Mouse (Mus musculus): ENCODE measurements around the gene Tysnd1. TPM values are rescaled to one million over a fixed set of nuclear protein-coding genes. Genes with fewer than 3 reads are reported as not detected.
A peak's percentile ranks its signal among the peaks of the same experiment; 100 is the strongest.

The Tysnd1 gene
- total and polyA plus RNA-seq, 3 experiments: 72.7 to 119 TPM; not detected in 1

GRCm38 (mm10) chr10:61661887-61662286, 33.4 kb upstream of the Tysnd1 start:
- no peak for TF ChIP-seq RCOR1 (IDR thresholded peaks at IDR 0.05; ENCODE audit: low read depth, low read length)
- no peak for TF ChIP-seq ZKSCAN1 (IDR thresholded peaks at IDR 0.05; ENCODE audit: low read depth, low read length)
- no peak for TF ChIP-seq CHD2 (IDR thresholded peaks at IDR 0.05; ENCODE audit: low read length)
- TF ChIP-seq MAX (IDR thresholded peaks at IDR 0.05; ENCODE audit: low read length): no peak
- TF ChIP-seq SIN3A (IDR thresholded peaks at IDR 0.05; ENCODE audit: low read length): no peak
- no peak for TF ChIP-seq EP300 (IDR thresholded peaks at IDR 0.05; ENCODE audit: low read depth in 1 of 2, low read length in 2 of 2)
- TF ChIP-seq TAL1 (IDR thresholded peaks at IDR 0.05; ENCODE audit: low read length): no peak
- TF ChIP-seq POLR2A (IDR thresholded peaks at IDR 0.05; ENCODE audit: control insufficient read depth in 1 of 2, insufficient read depth in 1 of 2, low read depth in 1 of 2, low read length in 2 of 2, poor library complexity in 1 of 2): no peak
- TF ChIP-seq RAD21 (IDR thresholded peaks at IDR 0.05; ENCODE audit: low read depth, low read length): no peak
- TF ChIP-seq ETS1 (IDR thresholded peaks at IDR 0.05; ENCODE audit: low read depth, low read length): no peak
- no peak for TF ChIP-seq GABPA (IDR thresholded peaks at IDR 0.05; ENCODE audit: low read depth, low read length)
- TF ChIP-seq USF2 (IDR thresholded peaks at IDR 0.05; ENCODE audit: borderline replicate concordance in 1 of 2, insufficient read depth in 1 of 2, low read depth in 1 of 2, low read length in 2 of 2): no peak
- TF ChIP-seq E2F4 (IDR thresholded peaks at IDR 0.05; ENCODE audit: borderline replicate concordance, low read depth, low read length): no peak
- no peak for TF ChIP-seq NELFE (IDR thresholded peaks at IDR 0.05; ENCODE audit: low read depth, low read length)
- no peak for TF ChIP-seq MAFK (IDR thresholded peaks at IDR 0.05; ENCODE audit: borderline replicate concordance, low read depth, low read length)
- no peak for TF ChIP-seq JUND (IDR thresholded peaks at IDR 0.05; ENCODE audit: low read depth, low read length)
- no peak for TF ChIP-seq USF1 (IDR thresholded peaks at IDR 0.05; ENCODE audit: low read depth, low read length)
- TF ChIP-seq BHLHE40 (IDR thresholded peaks at IDR 0.05; ENCODE audit: borderline replicate concordance, low read depth, low read length): no peak
- no peak for TF ChIP-seq KAT2A (conservative IDR thresholded peaks at IDR 0.05; ENCODE audit: low read depth, low read length)
- Histone ChIP-seq H3K79me2 (ENCODE audit: control insufficient read depth, insufficient read depth, low read length, poor library complexity) (peaks cover 1% of the 10 kb centered on the region; the same call in 1 of the 2 replicates), H3K4me3 (ENCODE audit: control insufficient read depth in 1 of 2, insufficient read depth in 1 of 2, low read depth in 2 of 2, low read length in 2 of 2) (no peak overlapping the region), H3K9ac (ENCODE audit: control insufficient read depth, low read depth, low read length, poor library complexity, severe bottlenecking) (no peak overlapping the region), H3K36me3 (ENCODE audit: control insufficient read depth in 1 of 2, insufficient read depth in 2 of 2, low read length in 2 of 2) (peaks cover 14 to 24% of the 10 kb centered on the region in 2 experiments), H3K4me1 (ENCODE audit: control insufficient read depth in 1 of 2, insufficient read depth in 2 of 2, low read length in 2 of 2) (peaks cover 9 to 10% of the 10 kb centered on the region in 2 experiments; a peak in 3 of 4 replicates), H3K27ac (ENCODE audit: control insufficient read depth, low read depth, low read length) (no peak overlapping the region), H3K27me3 (ENCODE audit: control insufficient read depth in 1 of 2, insufficient read depth in 2 of 2, low read length in 2 of 2) (no peaks in the 10 kb centered on the region), H3K9me3 (replicated peaks; ENCODE audit: insufficient read depth, low read length) (no peaks in the 10 kb centered on the region)
- peak; percentile 21 for DNase-seq (ENCODE audit: low read depth, low spot score)

GRCm38 (mm10) chr10:61662391-61662988, 32.8 kb upstream of the Tysnd1 start:
- H3K27ac ChIP-seq (ENCODE audit: control insufficient read depth, low read depth, low read length): no peak overlapping the region
- H3K36me3 ChIP-seq (ENCODE audit: control insufficient read depth in 1 of 2, insufficient read depth in 2 of 2, low read length in 2 of 2): peaks cover 14 to 26% of the 10 kb centered on the region in 2 experiments
- no peaks in the 10 kb centered on the region for H3K9me3 ChIP-seq (replicated peaks; ENCODE audit: insufficient read depth, low read length)
- no peaks in the 10 kb centered on the region for H3K27me3 ChIP-seq (ENCODE audit: control insufficient read depth in 1 of 2, insufficient read depth in 2 of 2, low read length in 2 of 2)
- peak; percentile 33 for DNase-seq (ENCODE audit: low read depth, low spot score)
- no peak for TF ChIP-seq MAFK (IDR thresholded peaks at IDR 0.05; ENCODE audit: borderline replicate concordance, low read depth, low read length)
- no peak for TF ChIP-seq RAD21 (IDR thresholded peaks at IDR 0.05; ENCODE audit: low read depth, low read length)
- peak; percentile 54; the same call in 1 of the 2 replicates for TF ChIP-seq RCOR1 (IDR thresholded peaks at IDR 0.05; ENCODE audit: low read depth, low read length)
- H3K79me2 ChIP-seq (ENCODE audit: control insufficient read depth, insufficient read depth, low read length, poor library complexity): no peaks in the 10 kb centered on the region
- H3K4me1 ChIP-seq (ENCODE audit: control insufficient read depth in 1 of 2, insufficient read depth in 2 of 2, low read length in 2 of 2): peaks cover 9 to 10% of the 10 kb centered on the region in 2 experiments; a peak in 3 of 4 replicates
- H3K9ac ChIP-seq (ENCODE audit: control insufficient read depth, low read depth, low read length, poor library complexity, severe bottlenecking): no peak overlapping the region
- no peak overlapping the region for H3K4me3 ChIP-seq (ENCODE audit: control insufficient read depth in 1 of 2, insufficient read depth in 1 of 2, low read depth in 2 of 2, low read length in 2 of 2)
